Mouse (Mus musculus) ovary, postnatal 14 days (tissue): ENCODE measurements at regions not wholly inside any gene's neighbourhood (a gene's known extent, or its start where the extent isn't known, plus 50 kb on each side); places are given as distances from the start of the nearest gene placed in this dataset.

Source experiments
- DNase-seq: peaks from one replicate; pipeline ENCODE4 v3.0.0; 2022; ENCODE audit warnings: low spot score

- DNase-seq: no peak
Observed at GRCm38 (mm10) chr19:6684921-6685320, 142.1 kb upstream of the Slc22a12 start.

- DNase-seq: no peak
Observed at GRCm38 (mm10) chr19:6679392-6680307, 136.8 kb upstream of the Slc22a12 start.

- DNase-seq: no peak
Observed at GRCm38 (mm10) chr19:6677511-6677910, 134.7 kb upstream of the Slc22a12 start.

- DNase-seq: no peak
Observed at GRCm38 (mm10) chr19:6675586-6675985, 132.8 kb upstream of the Slc22a12 start.

GRCm38 (mm10) chr19:6671696-6672095 is 128.9 kb upstream of the Slc22a12 start:
- DNase-seq: no peak

- DNase-seq: no peak
Observed at GRCm38 (mm10) chr19:6669881-6670280, 127.0 kb upstream of the Slc22a12 start.

- no peak for DNase-seq
Observed at GRCm38 (mm10) chr19:6668545-6668944, 125.7 kb upstream of the Slc22a12 start.

GRCm38 (mm10) chr19:6666187-6666722 is 123.4 kb upstream of the Slc22a12 start:
- DNase-seq: no peak

- DNase-seq: no peak
Observed at GRCm38 (mm10) chr19:6665264-6666054, 122.6 kb upstream of the Slc22a12 start.

GRCm38 (mm10) chr19:6664311-6664952 is 121.6 kb upstream of the Slc22a12 start:
- no peak for DNase-seq

GRCm38 (mm10) chr19:6663391-6663790 is 120.6 kb upstream of the Slc22a12 start:
- peak; percentile 89 for DNase-seq

GRCm38 (mm10) chr19:6662346-6662939 is 119.6 kb upstream of the Slc22a12 start:
- no peak for DNase-seq

GRCm38 (mm10) chr19:6661508-6661871 is 118.7 kb upstream of the Slc22a12 start:
- no peak for DNase-seq

- DNase-seq: no peak
Observed at GRCm38 (mm10) chr19:6660723-6661507, 118.1 kb upstream of the Slc22a12 start.

- DNase-seq: no peak
Observed at GRCm38 (mm10) chr19:6660157-6660556, 117.3 kb upstream of the Slc22a12 start.

- DNase-seq: no peak
Observed at GRCm38 (mm10) chr19:6654550-6654949, 111.7 kb upstream of the Slc22a12 start.

- DNase-seq: no peak
Observed at GRCm38 (mm10) chr19:6652775-6653174, 109.9 kb upstream of the Slc22a12 start.

GRCm38 (mm10) chr19:6651192-6651591 is 108.4 kb upstream of the Slc22a12 start:
- DNase-seq: no peak

- no peak for DNase-seq
Observed at GRCm38 (mm10) chr19:6649885-6650284, 107.1 kb upstream of the Slc22a12 start.

GRCm38 (mm10) chr19:6647686-6648085 is 104.9 kb upstream of the Slc22a12 start:
- DNase-seq: no peak

- no peak for DNase-seq
Observed at GRCm38 (mm10) chr19:6647216-6647615, 104.4 kb upstream of the Slc22a12 start.
